Mouse (Mus musculus): ENCODE measurements around the gene Gm28269. TPM values are rescaled to one million over a fixed set of nuclear protein-coding genes. Genes with fewer than 3 reads are reported as not detected.

Gene Gm28269
- not detected in 2 replicates for polyA plus RNA-seq (2012; rRNA removed)

DNA sequence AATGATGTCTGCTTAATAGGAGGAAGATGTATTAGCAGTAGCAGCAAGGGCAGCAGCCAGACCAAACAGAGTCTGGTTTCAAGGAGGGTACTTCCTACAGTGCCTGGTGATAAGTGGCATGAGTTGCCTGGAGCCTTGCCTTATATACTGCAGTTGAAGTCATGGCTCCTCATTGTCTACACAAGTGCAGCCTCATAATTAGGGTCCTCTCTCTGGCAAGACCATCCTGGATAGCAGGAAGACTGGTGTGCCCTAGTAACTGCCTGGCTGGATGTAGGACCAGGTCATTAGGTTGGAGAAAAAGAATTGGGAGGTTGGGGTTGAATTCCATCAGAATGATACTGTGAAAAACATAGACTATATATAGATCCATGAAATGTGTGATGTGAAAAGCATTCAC is at the start of gene Gm28269:
TSS of gene Gm28269 (minus strand) at position 101 of the 400 bp plus-strand sequence.

GRCm38 (mm10) chrX:21714829-21715228 is 30.1 kb downstream of the Gm28269 start, which contains the start of gene Slc6a14:
TSS of gene Slc6a14 (plus strand) at chrX:21714896.

Other genes with a start within 250 kb of the Gm28269 start
- gene Slc6a14, start 30.2 kb downstream of the Gm28269 start, polyA plus RNA-seq (2012; rRNA removed): 0.09 TPM in 1 of 2 replicates, not detected in the other

Measured in central nervous system, embryonic 14 days (tissue).